Mouse (Mus musculus) stomach, postnatal 0 days (tissue): ENCODE results near the gene Ppargc1a.

Experiments
- CTCF ChIP-seq: IDR thresholded peaks from 2 replicates; pipeline ENCODE4 v1.5.1; 2016; ENCODE audit warnings: antibody characterized with exemption, low read depth, mild to moderate bottlenecking, moderate library complexity
- EP300 ChIP-seq: optimal IDR thresholded peaks from 2 replicates; pipeline ENCODE3; 2016; ENCODE audit warnings: antibody characterized with exemption

DNA sequence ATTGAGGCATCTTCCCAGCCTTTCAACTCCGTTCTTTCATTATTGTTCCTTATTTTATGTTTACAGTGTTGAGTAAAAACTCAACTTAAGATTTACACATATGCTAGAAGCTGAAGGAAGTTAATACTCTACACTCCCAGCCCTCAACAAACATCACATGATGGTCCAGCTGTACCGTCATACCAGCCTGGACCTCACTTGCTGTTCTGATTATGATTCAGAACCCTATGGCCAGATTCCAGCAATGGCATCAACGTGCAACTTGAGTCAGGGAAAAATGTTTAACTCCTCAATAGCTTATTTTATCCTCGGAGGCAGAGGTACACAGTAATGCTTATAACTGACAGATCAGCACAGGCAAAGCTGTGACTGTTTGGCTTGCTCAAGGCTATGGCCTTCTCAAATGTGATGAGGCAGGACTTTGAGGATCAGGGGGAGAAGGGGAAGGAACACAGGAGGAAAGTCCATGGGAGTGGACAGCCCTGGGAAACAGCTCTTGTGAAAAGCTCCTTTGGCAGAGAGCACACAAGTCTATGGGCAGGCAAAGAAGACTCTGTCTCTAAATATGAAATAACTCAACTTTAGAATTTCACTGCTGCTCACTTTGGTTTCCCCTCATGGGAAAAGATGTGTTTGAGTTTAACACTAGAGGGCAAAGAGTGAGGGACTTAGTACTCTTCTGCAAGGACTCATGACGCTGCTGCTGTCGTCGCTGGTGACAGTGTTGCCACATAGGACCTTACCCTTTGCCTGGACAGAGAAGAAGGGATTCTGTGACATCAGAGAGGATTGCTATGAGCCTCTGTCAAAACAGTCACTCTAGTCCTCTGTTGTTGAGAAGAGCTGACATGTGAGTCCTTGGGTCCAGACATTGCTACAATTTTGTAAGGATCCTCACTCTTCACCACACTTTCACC, 22.1 kb downstream of the Ppargc1a start:
- TF ChIP-seq CTCF (no peak), EP300 (no peak)
